Mouse (Mus musculus) heart, embryonic 11.5 days (tissue): Measurements from ENCODE around the gene Epb41l1. TPM values are rescaled to one million over a fixed set of nuclear protein-coding genes. Genes with fewer than 3 reads are reported as not detected.

ENCODE experiments used
- ATAC-seq: fragments of 200-750 bp; cut with Nextera tagmentation; replicated peaks from 2 replicates; pipeline ENCODE4 v1.8.0; 2017; ENCODE audit warnings: moderate library complexity; ENCODE audit not compliant: insufficient number of reproducible peaks, low FRiP score, low TSS enrichment
- H3K27ac ChIP-seq: fragments of 300-500 bp; sonication (generic); 2 replicates; pipeline ENCODE4 v1.5.1; 2014; ENCODE audit warnings: mild to moderate bottlenecking, low read depth, low read length
- H3K27me3 ChIP-seq: fragments of 300-500 bp; sonication (generic); 2 replicates; pipeline ENCODE4 v1.6.1; 2014; ENCODE audit warnings: mild to moderate bottlenecking, low read length, mixed read lengths; ENCODE audit not compliant: control insufficient read depth, insufficient read depth
- H3K36me3 ChIP-seq: fragments of 300-500 bp; sonication (generic); 2 replicates; pipeline ENCODE4 v1.6.1; 2014; ENCODE audit warnings: mild to moderate bottlenecking, low read length, moderate library complexity, mixed read lengths; ENCODE audit not compliant: control insufficient read depth, insufficient read depth
- H3K4me1 ChIP-seq: fragments of 300-500 bp; sonication (generic); 2 replicates; pipeline ENCODE4 v1.6.1; 2014; ENCODE audit warnings: low read length; ENCODE audit not compliant: control insufficient read depth, insufficient read depth
- H3K4me2 ChIP-seq: fragments of 300-500 bp; sonication (generic); 2 replicates; pipeline ENCODE4 v1.6.1; 2014; ENCODE audit warnings: mild to moderate bottlenecking, moderate library complexity
- H3K4me3 ChIP-seq: fragments of 300-500 bp; sonication (generic); 2 replicates; pipeline ENCODE4 v1.5.1; 2014; ENCODE audit warnings: low read depth, low read length
- H3K9ac ChIP-seq: fragments of 300-500 bp; sonication (generic); 2 replicates; pipeline ENCODE4 v1.6.1; 2014; ENCODE audit warnings: mild to moderate bottlenecking, low read depth, low read length, moderate library complexity
- H3K9me3 ChIP-seq: fragments of 300-500 bp; sonication (generic); replicated peaks from 2 replicates; pipeline ENCODE4 v1.6.1; 2016; ENCODE audit warnings: low read length; ENCODE audit not compliant: control insufficient read depth
- WGBS: fragments of 180-500 bp; shearing (Covaris S2); extraction: QIAGEN DNeasy Blood & Tissue Kit; methylation state at CpG from one replicate; pipeline ENCODE4 v1.1.7; 2014; ENCODE audit not compliant: insufficient replicate concordance; 5-methylcytosine and 5-hydroxymethylcytosine counted together
- microRNA-seq: library from miRNA; unstranded; fragments of <30 nt; microRNA quantifications from one replicate; pipeline ENCODE4, GENCODE M21; 2016; ENCODE audit warnings: borderline number of aligned reads
- polyA plus RNA-seq: library from polyadenylated mRNA; unstranded; fragments of >200 nt; fragmentation: Nextera tagmentation; extraction: Ambion mirVana; gene quantifications from 2 replicates; pipeline ENCODE4 v1.2.1, GENCODE M21; 2014

The Epb41l1 gene
- polyA plus RNA-seq, 1 experiment from 2014 or later = 1.6 TPM

GRCm38 (mm10) chr2:156584154-156584796 is 163.6 kb downstream of the Epb41l1 start:
- Histone ChIP-seq H3K4me1 (peaks cover 3% of the 10 kb centered on the region; the same call in 1 of the 2 replicates), H3K4me2 (no peak overlapping the region), H3K36me3 (no peaks in the 10 kb centered on the region), H3K27ac (no peak overlapping the region), H3K9ac (no peak overlapping the region), H3K4me3 (no peak overlapping the region), H3K27me3 (peaks cover 9% of the 10 kb centered on the region; the same call in 1 of the 2 replicates), H3K9me3 (no peaks in the 10 kb centered on the region)
- 53% methylated on average over 11 of the region's 11 CpGs for WGBS
- ATAC-seq = no peak

GRCm38 (mm10) chr2:156584797-156585471 is 164.2 kb downstream of the Epb41l1 start:
- Histone ChIP-seq H3K4me2 (no peak overlapping the region), H3K9ac (no peak overlapping the region), H3K4me1 (peaks cover 3% of the 10 kb centered on the region; the same call in 1 of the 2 replicates), H3K27ac (no peak overlapping the region), H3K9me3 (no peaks in the 10 kb centered on the region), H3K36me3 (no peaks in the 10 kb centered on the region), H3K27me3 (peaks cover 9% of the 10 kb centered on the region; the same call in 1 of the 2 replicates), H3K4me3 (no peak overlapping the region)
- WGBS = 51% methylated on average over 14 of the region's 14 CpGs
- ATAC-seq = no peak

- H3K36me3 ChIP-seq = no peaks in the 10 kb centered on the region
- H3K4me2 ChIP-seq = no peak overlapping the region
- H3K4me1 ChIP-seq = no peaks in the 10 kb centered on the region
- H3K27ac ChIP-seq = no peak overlapping the region
- ATAC-seq = no peak
- H3K9me3 ChIP-seq = no peaks in the 10 kb centered on the region
- no peak overlapping the region for H3K4me3 ChIP-seq
- 83% methylated on average over 9 of the region's 9 CpGs for WGBS
- H3K9ac ChIP-seq = no peak overlapping the region
- H3K27me3 ChIP-seq = peaks cover 2% of the 10 kb centered on the region; the same call in 1 of the 2 replicates
These were observed 168.8 kb downstream of the Epb41l1 start for GRCm38 (mm10) chr2:156589481-156589880.

Small RNAs within 50 kb of the gene (microRNA-seq; reads per million reads assigned to microRNA genes)
- not detected for gene Gm22758

Other genes starting within 250 kb of the Epb41l1 start
- 465 and 476 TPM in 2 replicates for gene Rbm39, start 240.7 kb upstream of the Epb41l1 start, polyA plus RNA-seq
- 61.1 and 62.7 TPM in 2 replicates for gene Phf20, start 224.4 kb upstream of the Epb41l1 start, polyA plus RNA-seq
- 2.2 and 2.3 TPM in 2 replicates for gene Cnbd2, start 108.6 kb upstream of the Epb41l1 start, polyA plus RNA-seq
- gene Scand1, start 108.2 kb upstream of the Epb41l1 start, polyA plus RNA-seq = 50.6 and 59.0 TPM in 2 replicates
- gene Aar2, start 126.7 kb downstream of the Epb41l1 start, polyA plus RNA-seq = 26.5 and 27.0 TPM in 2 replicates
- 70.5 and 76.3 TPM in 2 replicates for gene Dlgap4, start 192.8 kb downstream of the Epb41l1 start, polyA plus RNA-seq